Mouse (Mus musculus) limb, embryonic 11.5 days (tissue): ENCODE measurements at regions not wholly inside any gene's neighbourhood (a gene's known extent, or its start where the extent isn't known, plus 50 kb on each side); places are given as distances from the start of the nearest gene placed in this dataset.

Source experiments
- ATAC-seq: fragments of 200-750 bp; cut with Nextera tagmentation; 2 replicates; pipeline ENCODE4 v1.8.0; 2017; ENCODE audit warnings: low read depth; ENCODE audit not compliant: insufficient number of reproducible peaks, low FRiP score, low TSS enrichment
- DNase-seq: peaks from one replicate; pipeline ENCODE4 v3.0.0-alpha.2; 2015; ENCODE audit warnings: low spot score
- H3K27ac ChIP-seq: fragments of 300-500 bp; sonication (generic); replicated peaks from 2 replicates; pipeline ENCODE4 v1.5.1; 2014; ENCODE audit warnings: low read depth, mild to moderate bottlenecking, low read length
- H3K27me3 ChIP-seq: fragments of 300-500 bp; sonication (generic); 2 replicates; pipeline ENCODE4 v1.6.1; 2014; ENCODE audit warnings: mild to moderate bottlenecking, low read length, mixed read lengths; ENCODE audit not compliant: control insufficient read depth, insufficient read depth
- H3K36me3 ChIP-seq: fragments of 300-500 bp; sonication (generic); 2 replicates; pipeline ENCODE4 v1.6.1; 2014; ENCODE audit warnings: mild to moderate bottlenecking, low read length, moderate library complexity, mixed read lengths; ENCODE audit not compliant: control insufficient read depth, insufficient read depth
- H3K4me1 ChIP-seq: fragments of 300-500 bp; sonication (generic); 2 replicates; pipeline ENCODE4 v1.6.1; 2014; ENCODE audit warnings: low read length, mixed read lengths; ENCODE audit not compliant: control insufficient read depth, insufficient read depth
- H3K4me2 ChIP-seq: fragments of 300-500 bp; sonication (generic); 2 replicates; pipeline ENCODE4 v1.6.1; 2014; ENCODE audit warnings: low read depth, mild to moderate bottlenecking, moderate library complexity; ENCODE audit not compliant: severe bottlenecking
- H3K4me3 ChIP-seq: fragments of 300-500 bp; sonication (generic); 2 replicates; pipeline ENCODE4 v1.5.1; 2014; ENCODE audit warnings: low read depth, low read length
- H3K9ac ChIP-seq: fragments of 300-500 bp; sonication (generic); 2 replicates; pipeline ENCODE4 v1.6.1; 2014; ENCODE audit warnings: mild to moderate bottlenecking, low read length
- H3K9me3 ChIP-seq: fragments of 300-500 bp; sonication (generic); 2 replicates; pipeline ENCODE4 v1.6.1; 2016; ENCODE audit warnings: low read length; ENCODE audit not compliant: control insufficient read depth
- WGBS: fragments of 180-500 bp; shearing (Covaris S2); extraction: QIAGEN DNeasy Blood & Tissue Kit; methylation state at CpG from one replicate; pipeline ENCODE4 v1.1.7; 2014; 5-methylcytosine and 5-hydroxymethylcytosine counted together

GRCm38 (mm10) chr3:149836467-149837233, 846.3 kb upstream of the Adgrl2 start:
- Histone ChIP-seq H3K4me3 (no peak overlapping the region), H3K27ac (no peak overlapping the region), H3K36me3 (no peaks in the 10 kb centered on the region), H3K9me3 (no peaks in the 10 kb centered on the region), H3K4me2 (no peak overlapping the region), H3K9ac (no peak overlapping the region), H3K4me1 (peaks cover 6% of the 10 kb centered on the region; the same call in 1 of the 2 replicates), H3K27me3 (no peaks in the 10 kb centered on the region)
- ATAC-seq, result no peak
- 14% methylated on average over 11 of the region's 11 CpGs for WGBS
- peak; percentile 53 for DNase-seq

DNA sequence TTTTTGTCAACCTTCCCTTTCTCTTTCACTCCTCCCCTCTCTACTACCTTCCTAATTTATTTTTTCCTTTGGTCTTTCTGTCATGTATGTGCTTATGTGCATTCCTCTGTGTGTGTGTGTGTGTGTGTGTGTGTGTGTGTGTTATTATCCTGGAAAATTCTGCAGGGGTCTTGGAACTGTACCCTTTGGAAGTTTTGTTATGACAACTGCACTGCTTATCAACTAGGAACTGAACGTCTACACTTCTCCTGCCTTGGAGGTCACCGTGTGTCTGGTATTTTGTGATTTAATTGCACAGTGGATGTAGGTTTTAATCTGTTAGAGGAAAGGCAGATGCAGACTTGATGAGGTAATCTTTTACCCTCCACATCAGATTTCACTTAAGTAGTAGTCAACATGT, 836.8 kb upstream of the Adgrl2 start:
- DNase-seq (no peak), ATAC-seq (peak; percentile 39; the same call in 1 of the 2 replicates)
- Histone ChIP-seq H3K27ac (no peak overlapping the region), H3K4me1 (no peaks in the 10 kb centered on the region), H3K4me2 (no peak overlapping the region), H3K9ac (no peak overlapping the region), H3K9me3 (no peaks in the 10 kb centered on the region), H3K36me3 (no peaks in the 10 kb centered on the region), H3K27me3 (no peaks in the 10 kb centered on the region), H3K4me3 (no peak overlapping the region)
- 9% methylated on average over 2 of the region's 2 CpGs for WGBS

GRCm38 (mm10) chr3:149826757-149827156, 836.4 kb upstream of the Adgrl2 start:
- Histone ChIP-seq H3K27ac (no peak overlapping the region), H3K9me3 (no peaks in the 10 kb centered on the region), H3K4me2 (no peak overlapping the region), H3K4me3 (no peak overlapping the region), H3K36me3 (no peaks in the 10 kb centered on the region), H3K27me3 (no peaks in the 10 kb centered on the region), H3K9ac (no peak overlapping the region), H3K4me1 (no peaks in the 10 kb centered on the region)
- ATAC-seq (peak; percentile 73; the same call in 1 of the 2 replicates), DNase-seq (peak; percentile 57)
- 6% methylated on average over 9 of the region's 9 CpGs for WGBS

DNA sequence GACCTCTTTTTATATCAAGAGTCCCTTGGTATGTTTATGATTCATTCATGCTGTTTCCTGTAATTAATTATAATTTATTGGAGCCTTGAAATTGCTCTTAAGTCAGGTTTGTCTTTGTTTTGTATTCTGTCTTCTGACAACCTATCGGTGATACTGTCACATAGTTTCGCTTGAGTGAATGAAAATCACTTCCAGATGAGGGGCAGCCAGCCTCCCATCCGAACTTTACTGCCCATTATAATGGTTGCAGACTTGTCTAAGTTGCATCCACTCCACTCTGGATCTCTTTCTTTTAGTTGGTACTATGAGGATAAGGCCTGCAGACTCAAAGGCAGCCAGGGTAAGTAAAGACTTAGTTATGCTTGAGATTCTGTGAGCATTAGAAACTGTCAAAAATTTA, 830.3 kb upstream of the Adgrl2 start:
- ATAC-seq, result no peak
- 6% methylated on average over 3 of the region's 3 CpGs for WGBS

GRCm38 (mm10) chr3:149819863-149820262, 829.5 kb upstream of the Adgrl2 start:
- Histone ChIP-seq H3K27me3 (no peaks in the 10 kb centered on the region), H3K4me2 (no peak overlapping the region), H3K4me1 (no peaks in the 10 kb centered on the region), H3K4me3 (no peak overlapping the region), H3K9me3 (no peaks in the 10 kb centered on the region), H3K27ac (no peak overlapping the region), H3K36me3 (no peaks in the 10 kb centered on the region), H3K9ac (no peak overlapping the region)
- WGBS, result 62% methylated on average over 4 of the region's 4 CpGs
- ATAC-seq (no peak), DNase-seq (no peak)

More for the DNA sequence above, 830.3 kb upstream of the Adgrl2 start:
- no peak overlapping the region for H3K4me3 ChIP-seq
- no peaks in the 10 kb centered on the region for H3K27me3 ChIP-seq
- H3K4me2 ChIP-seq, result no peak overlapping the region
- no peaks in the 10 kb centered on the region for H3K4me1 ChIP-seq
- H3K9ac ChIP-seq, result no peak overlapping the region
- no peaks in the 10 kb centered on the region for H3K9me3 ChIP-seq
- H3K27ac ChIP-seq, result no peak overlapping the region
- no peaks in the 10 kb centered on the region for H3K36me3 ChIP-seq
- no peak for DNase-seq

DNA sequence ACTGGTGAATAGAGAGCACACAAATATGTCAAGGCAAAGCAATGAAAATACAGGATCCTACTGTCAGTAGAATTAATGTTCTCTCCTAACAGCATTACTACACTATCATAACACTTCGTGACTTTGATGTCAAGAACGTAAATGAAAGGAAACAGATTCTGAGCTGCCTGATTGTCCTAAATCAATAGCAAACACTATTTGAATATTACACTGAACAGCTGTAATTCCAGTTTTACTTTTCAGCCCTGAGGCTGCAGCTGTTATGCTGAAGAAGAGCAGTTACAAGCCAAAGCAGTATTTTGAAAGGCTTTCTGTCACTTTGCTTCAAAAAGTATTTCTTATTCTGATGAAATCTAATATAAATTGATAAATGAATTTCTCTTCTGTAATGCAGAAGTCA, 828.7 kb upstream of the Adgrl2 start:
- DNase-seq (no peak), ATAC-seq (no peak)
- H3K9me3 ChIP-seq, result no peaks in the 10 kb centered on the region
- H3K4me3 ChIP-seq, result no peak overlapping the region
- no peaks in the 10 kb centered on the region for H3K4me1 ChIP-seq
- no peaks in the 10 kb centered on the region for H3K27me3 ChIP-seq
- 77% methylated on average over 2 of the region's 2 CpGs for WGBS
- H3K4me2 ChIP-seq, result no peak overlapping the region
- H3K9ac ChIP-seq, result no peak overlapping the region
- H3K36me3 ChIP-seq, result no peaks in the 10 kb centered on the region
- no peak overlapping the region for H3K27ac ChIP-seq

GRCm38 (mm10) chr3:149811036-149811435, 820.7 kb upstream of the Adgrl2 start:
- no peaks in the 10 kb centered on the region for H3K27me3 ChIP-seq
- no peaks in the 10 kb centered on the region for H3K36me3 ChIP-seq
- 71% methylated on average over 2 of the region's 2 CpGs for WGBS
- H3K27ac ChIP-seq, result no peak overlapping the region
- no peaks in the 10 kb centered on the region for H3K9me3 ChIP-seq
- no peak overlapping the region for H3K4me3 ChIP-seq
- H3K9ac ChIP-seq, result no peak overlapping the region
- no peak for ATAC-seq
- DNase-seq, result no peak
- no peaks in the 10 kb centered on the region for H3K4me1 ChIP-seq
- no peak overlapping the region for H3K4me2 ChIP-seq

GRCm38 (mm10) chr3:149805345-149805744, 815.0 kb upstream of the Adgrl2 start:
- WGBS, result 68% methylated on average over 6 of the region's 6 CpGs
- Histone ChIP-seq H3K9me3 (no peaks in the 10 kb centered on the region), H3K27ac (no peak overlapping the region; the same call in 1 of the 2 replicates), H3K4me2 (no peak overlapping the region), H3K9ac (no peak overlapping the region), H3K4me1 (no peaks in the 10 kb centered on the region), H3K36me3 (no peaks in the 10 kb centered on the region), H3K27me3 (no peaks in the 10 kb centered on the region), H3K4me3 (no peak overlapping the region)
- no peak for DNase-seq
- ATAC-seq, result peak; percentile 13; the same call in 1 of the 2 replicates

DNA sequence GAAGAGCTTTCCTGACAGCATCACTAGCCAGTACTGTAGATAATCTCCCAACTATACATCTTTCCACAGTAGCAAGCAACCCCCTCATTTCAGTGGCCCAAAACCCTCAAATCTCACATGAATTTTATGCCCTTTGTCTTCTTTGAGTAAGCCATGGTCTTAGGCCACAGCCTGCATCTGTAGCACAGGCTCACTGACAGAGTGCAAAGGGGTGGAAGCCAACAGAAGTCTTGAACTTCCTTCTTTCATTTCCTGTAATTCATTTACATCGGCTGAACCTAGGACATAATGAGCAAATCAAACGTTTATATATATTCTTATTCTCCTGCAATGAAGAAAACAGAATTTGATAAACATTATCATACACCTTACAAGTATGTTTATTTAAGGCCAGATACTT, 805.8 kb upstream of the Adgrl2 start:
- Histone ChIP-seq H3K4me1 (no peaks in the 10 kb centered on the region), H3K4me3 (no peak overlapping the region), H3K4me2 (no peak overlapping the region), H3K27ac (no peak overlapping the region), H3K9me3 (no peaks in the 10 kb centered on the region), H3K36me3 (no peaks in the 10 kb centered on the region), H3K27me3 (no peaks in the 10 kb centered on the region), H3K9ac (no peak overlapping the region)
- no peak for DNase-seq
- 84% methylated on average over 2 of the region's 2 CpGs for WGBS
- ATAC-seq, result no peak
